Mouse (Mus musculus): ENCODE results near the gene Syt7. TPM values are rescaled to one million over a fixed set of nuclear protein-coding genes. Genes with fewer than 3 reads are reported as not detected.

Gene Syt7
- polyA plus RNA-seq, 1 experiment from 2014 or later: 15.5 TPM

Other genes with a start within 250 kb of the Syt7 start
- 148 and 165 TPM in 2 replicates for gene Fads1, start 206.2 kb upstream of the Syt7 start, polyA plus RNA-seq (2014; fragmentation: Nextera tagmentation; extraction: Ambion mirVana)
- 331 and 349 TPM in 2 replicates for gene Tmem258, start 185.1 kb upstream of the Syt7 start, polyA plus RNA-seq (2014; fragmentation: Nextera tagmentation; extraction: Ambion mirVana)
- gene Fen1, start 184.9 kb upstream of the Syt7 start, polyA plus RNA-seq (2014; fragmentation: Nextera tagmentation; extraction: Ambion mirVana): 18.0 and 21.0 TPM in 2 replicates
- gene Myrf, start 148.3 kb upstream of the Syt7 start, polyA plus RNA-seq (2014; fragmentation: Nextera tagmentation; extraction: Ambion mirVana): 0.76 and 0.95 TPM in 2 replicates
- 7.8 and 8.9 TPM in 2 replicates for gene Dagla, start 84.2 kb upstream of the Syt7 start, polyA plus RNA-seq (2014; fragmentation: Nextera tagmentation; extraction: Ambion mirVana)
- gene Lrrc10b, start 68.4 kb downstream of the Syt7 start, polyA plus RNA-seq (2014; fragmentation: Nextera tagmentation; extraction: Ambion mirVana): 0.66 and 0.75 TPM in 2 replicates
- 0.32 and 1.0 TPM in 2 replicates for gene Ppp1r32, start 93.8 kb downstream of the Syt7 start, polyA plus RNA-seq (2014; fragmentation: Nextera tagmentation; extraction: Ambion mirVana)
- gene Cpsf7, start 136.2 kb downstream of the Syt7 start, polyA plus RNA-seq (2014; fragmentation: Nextera tagmentation; extraction: Ambion mirVana): 61.7 and 67.5 TPM in 2 replicates
- 67.8 and 73.3 TPM in 2 replicates for gene Sdhaf2, start 137.1 kb downstream of the Syt7 start, polyA plus RNA-seq (2014; fragmentation: Nextera tagmentation; extraction: Ambion mirVana)
- 53.2 and 58.2 TPM in 2 replicates for gene Tmem216, start 167.1 kb downstream of the Syt7 start, polyA plus RNA-seq (2014; fragmentation: Nextera tagmentation; extraction: Ambion mirVana)
- 22.3 and 22.9 TPM in 2 replicates for gene Cyb561a3, start 188.1 kb downstream of the Syt7 start, polyA plus RNA-seq (2014; fragmentation: Nextera tagmentation; extraction: Ambion mirVana)
- gene Tmem138, start 188.3 kb downstream of the Syt7 start, polyA plus RNA-seq (2014; fragmentation: Nextera tagmentation; extraction: Ambion mirVana): 34.9 and 40.8 TPM in 2 replicates
- gene Ddb1, start 216.2 kb downstream of the Syt7 start, polyA plus RNA-seq (2014; fragmentation: Nextera tagmentation; extraction: Ambion mirVana): 176 and 245 TPM in 2 replicates
- gene Tkfc, start 216.6 kb downstream of the Syt7 start, polyA plus RNA-seq (2014; fragmentation: Nextera tagmentation; extraction: Ambion mirVana): 29.4 and 30.5 TPM in 2 replicates
- 1.2 and 1.7 TPM in 2 replicates for gene Vwce, start 245.1 kb downstream of the Syt7 start, polyA plus RNA-seq (2014; fragmentation: Nextera tagmentation; extraction: Ambion mirVana)

Data from neural tube, embryonic 14.5 days (tissue).